Mouse (Mus musculus) G1E (cell line): ENCODE measurements around the gene Epas1. TPM values are rescaled to one million over a fixed set of nuclear protein-coding genes. Genes with fewer than 3 reads are reported as not detected.

ENCODE experiments used
- ATAC-seq: 2 replicates; pipeline ENCODE4 v1.8.0; 2016; ENCODE audit warnings: mild to moderate bottlenecking; ENCODE audit not compliant: insufficient number of reproducible peaks, poor library complexity, low FRiP score, severe bottlenecking; ENCODE audit errors: extremely low read depth
- DNase-seq: peaks from one replicate; pipeline ENCODE4 v3.0.0; 2012; ENCODE audit warnings: low spot score
- H3K27me3 ChIP-seq: 2 replicates; pipeline ENCODE4 v1.6.1; 2012; ENCODE audit warnings: mild to moderate bottlenecking, low read length, inconsistent platforms; ENCODE audit not compliant: insufficient read depth
- H3K36me3 ChIP-seq: replicated peaks from 2 replicates; pipeline ENCODE3; 2012; ENCODE audit warnings: mild to moderate bottlenecking, inconsistent platforms
- H3K4me1 ChIP-seq: 2 replicates; pipeline ENCODE4 v1.6.1; 2012; ENCODE audit warnings: low read depth, low read length, inconsistent platforms, mixed read lengths; ENCODE audit not compliant: insufficient read depth
- H3K4me3 ChIP-seq: 2 replicates; pipeline ENCODE4 v1.5.1; 2012; ENCODE audit warnings: low read depth, mild to moderate bottlenecking, inconsistent platforms, low read length, moderate library complexity, mixed read lengths
- H3K9me3 ChIP-seq: replicated peaks from 2 replicates; pipeline ENCODE4 v1.6.1; 2012; ENCODE audit warnings: inconsistent platforms
- CTCF ChIP-seq: IDR thresholded peaks from 2 replicates; pipeline ENCODE4 v1.5.1; 2012; ENCODE audit warnings: low read depth, low read length, inconsistent platforms, mixed read lengths
- GATA1 ChIP-seq: IDR thresholded peaks from 2 replicates; pipeline ENCODE4 v1.6.1; 2012; ENCODE audit warnings: borderline replicate concordance, low read length, inconsistent platforms, mixed read lengths
- GATA2 ChIP-seq: IDR thresholded peaks from 2 replicates; pipeline ENCODE4 v1.6.1; 2012; ENCODE audit warnings: low read depth, low read length, inconsistent platforms, borderline replicate concordance
- POLR2AphosphoS5 ChIP-seq: IDR thresholded peaks from 2 replicates; pipeline ENCODE4 v1.6.1; 2012; ENCODE audit warnings: low read depth, low read length, inconsistent platforms; ENCODE audit not compliant: insufficient replicate concordance
- TAL1 ChIP-seq: conservative IDR thresholded peaks from 2 replicates; pipeline ENCODE4 v1.6.1; 2012; ENCODE audit warnings: low read depth, low read length, inconsistent platforms, mixed read lengths
- polyA plus RNA-seq: library from polyadenylated mRNA; stranded (reverse); fragments of >175 nt; gene quantifications from 2 replicates; pipeline ENCODE4 v1.2.3, GENCODE M21; 2012
- total RNA-seq, 2 experiments: library from RNA; stranded (forward) in 1 of 2; stranded (reverse) in 1 of 2; fragments of 200-1000 nt in 1 of 2; fragments of >200 nt in 1 of 2; fragmentation: Nextera tagmentation in 1 of 2; gene quantifications; 2 replicates each; pipeline ENCODE4 v1.2.3; 2014 to 2017

The Epas1 gene
- total and polyA plus RNA-seq, 3 experiments, result 0.05 TPM; not detected in 2

DNA sequence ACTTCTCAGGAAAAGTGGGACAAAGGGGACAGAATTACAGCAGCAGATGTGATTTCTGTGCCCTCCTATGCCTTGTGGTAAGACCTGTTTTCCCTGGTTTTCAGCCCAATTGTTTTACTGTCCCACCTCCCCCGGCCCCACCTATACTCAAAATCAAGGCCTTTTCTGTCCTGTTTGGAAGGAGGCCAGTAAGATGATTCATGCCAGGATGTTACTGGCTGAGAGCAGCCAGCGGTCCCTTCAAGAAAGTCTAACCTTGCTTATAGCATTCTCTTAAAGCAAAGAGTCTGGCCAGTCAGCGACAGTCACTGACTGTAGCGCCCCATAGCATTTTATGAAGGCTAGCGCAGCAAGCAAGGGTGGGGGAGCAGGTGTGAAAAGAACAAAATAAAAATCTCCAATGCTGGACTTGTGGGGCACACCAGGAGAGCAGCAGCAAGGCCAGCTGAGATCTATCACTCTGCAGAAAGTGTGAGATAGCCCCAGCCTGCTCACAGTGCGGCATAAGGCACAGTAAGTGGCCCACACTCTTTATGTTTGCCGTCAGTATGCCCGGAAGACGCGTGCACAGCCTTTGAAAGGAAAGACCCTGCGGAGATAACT lies 47.8 kb downstream of the Epas1 start:
- Histone ChIP-seq H3K4me1 (no peaks in the 10 kb centered on the region), H3K27me3 (no peaks in the 10 kb centered on the region), H3K9me3 (peaks cover 44% of the 10 kb centered on the region), H3K36me3 (no peaks in the 10 kb centered on the region), H3K4me3 (no peak overlapping the region)
- DNase-seq (no peak), ATAC-seq (no peak)
- TF ChIP-seq CTCF (no peak), TAL1 (no peak), GATA2 (no peak), GATA1 (no peak), POLR2AphosphoS5 (no peak)

DNA sequence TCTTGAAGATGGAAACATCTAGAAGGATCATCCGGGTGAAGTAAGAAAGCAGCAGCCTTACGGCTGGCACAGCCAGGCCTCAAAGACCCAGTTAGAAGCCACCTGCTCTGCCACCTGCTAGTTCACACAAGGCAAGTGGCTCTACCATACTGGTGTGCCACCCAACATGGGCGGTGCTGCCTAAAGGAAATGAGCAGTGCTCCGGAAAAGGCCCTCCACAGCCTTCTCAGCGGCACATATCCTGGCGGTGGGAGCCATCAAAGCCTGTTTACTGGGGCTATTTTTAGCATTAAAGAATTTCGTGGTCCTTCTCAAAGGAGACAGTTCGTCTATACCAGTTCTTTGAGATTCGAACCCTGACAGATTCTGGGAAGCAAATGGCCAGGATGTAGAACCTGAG lies 48.4 kb downstream of the Epas1 start:
- Histone ChIP-seq H3K36me3 (no peaks in the 10 kb centered on the region), H3K9me3 (peaks cover 47% of the 10 kb centered on the region), H3K4me3 (no peak overlapping the region), H3K27me3 (no peaks in the 10 kb centered on the region), H3K4me1 (no peaks in the 10 kb centered on the region)
- DNase-seq (no peak), ATAC-seq (no peak)
- TF ChIP-seq CTCF (no peak), GATA1 (no peak), GATA2 (no peak), TAL1 (no peak), POLR2AphosphoS5 (no peak)

DNA sequence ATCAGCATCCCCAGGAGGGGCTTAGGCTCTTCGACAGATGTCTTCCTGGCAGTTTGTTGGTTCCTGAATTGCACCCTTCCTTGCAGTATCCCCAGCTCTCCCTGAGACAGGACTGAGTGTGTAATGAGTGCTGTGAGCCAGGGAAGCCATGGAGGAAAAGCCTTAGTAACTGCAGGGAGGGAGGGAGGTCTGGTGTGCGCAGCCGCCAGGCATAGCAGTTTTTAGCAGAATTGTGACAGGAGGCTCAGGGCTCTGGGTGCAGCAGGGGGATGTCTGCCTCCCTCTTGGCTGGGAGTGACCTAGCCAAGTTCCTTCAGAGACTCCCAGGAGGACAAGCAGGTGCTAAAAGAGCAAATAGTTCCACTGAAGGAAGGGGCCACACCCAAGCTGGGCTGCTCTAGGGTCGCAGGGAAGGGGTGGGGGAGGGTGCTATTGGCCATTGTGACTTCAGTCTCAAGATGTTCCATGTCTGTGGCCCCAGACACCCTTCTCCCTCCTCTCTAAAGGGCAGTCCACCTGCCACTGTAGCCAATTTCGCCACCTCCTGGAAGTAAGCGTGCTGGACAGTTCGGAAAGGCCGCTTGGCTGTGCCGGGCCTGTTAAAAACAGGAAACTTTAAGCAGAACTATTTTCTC lies 49.0 kb downstream of the Epas1 start:
- no peaks in the 10 kb centered on the region for H3K4me1 ChIP-seq
- no peak for ATAC-seq
- peaks cover 45% of the 10 kb centered on the region for H3K9me3 ChIP-seq
- H3K4me3 ChIP-seq, result no peak overlapping the region
- TF ChIP-seq CTCF (no peak), POLR2AphosphoS5 (no peak), GATA2 (no peak), GATA1 (no peak), TAL1 (no peak)
- no peaks in the 10 kb centered on the region for H3K27me3 ChIP-seq
- no peaks in the 10 kb centered on the region for H3K36me3 ChIP-seq
- DNase-seq, result no peak

GRCm38 (mm10) chr17:86803147-86803546 lies 49.6 kb downstream of the Epas1 start:
- Histone ChIP-seq H3K9me3 (peaks cover 38% of the 10 kb centered on the region), H3K27me3 (no peaks in the 10 kb centered on the region), H3K36me3 (no peaks in the 10 kb centered on the region), H3K4me3 (no peak overlapping the region), H3K4me1 (no peaks in the 10 kb centered on the region)
- ATAC-seq, result no peak
- no peak for DNase-seq
- TF ChIP-seq TAL1 (no peak), CTCF (no peak), GATA2 (no peak)

DNA sequence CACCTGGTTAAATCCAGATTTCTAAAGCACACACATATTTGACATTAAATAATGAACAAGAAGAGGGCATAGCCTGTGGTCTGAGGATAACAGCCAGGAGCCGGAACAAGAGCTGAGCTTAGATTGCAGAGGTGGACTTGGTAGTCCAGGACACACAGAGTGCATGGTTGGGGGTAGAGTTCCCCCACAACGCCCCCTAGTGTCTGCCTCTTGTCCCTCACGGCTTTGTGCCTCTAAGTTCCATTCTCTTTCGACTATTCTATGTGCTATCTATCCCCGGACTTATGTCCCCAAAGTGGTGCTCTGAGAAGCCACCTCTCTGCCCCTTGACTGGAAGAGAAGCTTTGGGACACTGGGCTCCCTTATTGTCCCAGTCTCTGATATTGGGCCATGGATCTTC lies 50.2 kb downstream of the Epas1 start:
- DNase-seq, result no peak
- H3K27me3 ChIP-seq, result no peaks in the 10 kb centered on the region
- peaks cover 33% of the 10 kb centered on the region for H3K9me3 ChIP-seq
- H3K4me1 ChIP-seq, result no peaks in the 10 kb centered on the region
- TF ChIP-seq CTCF (no peak), TAL1 (no peak), GATA2 (no peak), POLR2AphosphoS5 (no peak), GATA1 (no peak)
- no peak for ATAC-seq
- no peaks in the 10 kb centered on the region for H3K36me3 ChIP-seq
- H3K4me3 ChIP-seq, result no peak overlapping the region

DNA sequence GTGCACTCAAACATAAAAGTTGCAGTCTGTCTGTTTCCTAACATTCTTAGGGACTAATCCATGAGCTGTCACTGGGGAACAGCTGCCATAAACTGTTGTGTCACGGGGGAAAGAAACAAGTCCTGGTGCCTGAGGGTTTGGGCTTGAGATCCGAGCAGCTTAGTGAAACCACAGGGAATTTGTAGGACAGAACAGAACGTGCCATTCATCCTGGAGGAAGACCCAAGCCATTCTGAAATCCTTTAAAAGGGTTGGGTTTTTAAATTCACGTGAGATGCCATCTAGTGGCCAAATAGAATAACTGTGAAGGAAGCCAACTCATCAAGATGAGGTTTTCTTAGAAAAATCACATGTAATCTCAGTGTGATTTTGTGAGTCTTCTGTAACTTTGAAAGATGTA lies 58.5 kb downstream of the Epas1 start:
- Histone ChIP-seq H3K4me3 (no peak overlapping the region), H3K9me3 (peaks cover 36% of the 10 kb centered on the region), H3K4me1 (no peaks in the 10 kb centered on the region), H3K36me3 (no peaks in the 10 kb centered on the region), H3K27me3 (no peaks in the 10 kb centered on the region; the same call in 1 of the 2 replicates)
- ATAC-seq (no peak), DNase-seq (peak; percentile 5)
- no peak for TF ChIP-seq CTCF
- TF ChIP-seq TAL1, result no peak
- no peak for TF ChIP-seq POLR2AphosphoS5
- TF ChIP-seq GATA2, result no peak
- no peak for TF ChIP-seq GATA1

- ATAC-seq (no peak), DNase-seq (no peak)
- no peak overlapping the region for H3K4me3 ChIP-seq
- H3K36me3 ChIP-seq, result no peaks in the 10 kb centered on the region
- H3K4me1 ChIP-seq, result no peaks in the 10 kb centered on the region
- H3K27me3 ChIP-seq, result no peaks in the 10 kb centered on the region; the same call in 1 of the 2 replicates
- peaks cover 39% of the 10 kb centered on the region for H3K9me3 ChIP-seq
- TF ChIP-seq CTCF, result no peak
- no peak for TF ChIP-seq GATA1
- no peak for TF ChIP-seq POLR2AphosphoS5
- TF ChIP-seq GATA2, result no peak
- no peak for TF ChIP-seq TAL1
Observed at GRCm38 (mm10) chr17:86814320-86814719, 60.8 kb downstream of the Epas1 start.
